Mouse (Mus musculus) embryonic facial prominence, embryonic 11.5 days (tissue): ENCODE results near the gene Sfi1. TPM values are rescaled to one million over a fixed set of nuclear protein-coding genes. Genes with fewer than 3 reads are reported as not detected.
A peak's percentile ranks its signal among the peaks of the same experiment; 100 is the strongest.
"Not testable (repeated sequence)": the region's sequence is repeated elsewhere in the genome, so short reads cannot be mapped to it uniquely, and the experiment has no call there.

ENCODE experiments used
- ATAC-seq: fragments of 200-750 bp; cut with Nextera tagmentation; replicated peaks from 2 replicates; pipeline ENCODE4 v1.8.0; 2017; ENCODE audit warnings: low read depth; ENCODE audit not compliant: insufficient number of reproducible peaks, low FRiP score, low TSS enrichment
- DNase-seq: peaks from one replicate; pipeline ENCODE4 v3.0.0-alpha.2; 2015; ENCODE audit warnings: low spot score
- H3K27ac ChIP-seq: fragments of 300-500 bp; sonication (generic); replicated peaks from 2 replicates; pipeline ENCODE4 v1.5.1; 2014; ENCODE audit warnings: mild to moderate bottlenecking, low read depth, low read length, control low read depth
- H3K27me3 ChIP-seq: fragments of 300-500 bp; sonication (generic); 2 replicates; pipeline ENCODE4 v1.6.1; 2014; ENCODE audit warnings: mild to moderate bottlenecking, low read length, moderate library complexity, mixed read lengths; ENCODE audit not compliant: control insufficient read depth, insufficient read depth
- H3K36me3 ChIP-seq: fragments of 300-500 bp; sonication (generic); replicated peaks from 2 replicates; pipeline ENCODE4 v1.6.1; 2014; ENCODE audit warnings: low read depth, mild to moderate bottlenecking, low read length, moderate library complexity, mixed read lengths; ENCODE audit not compliant: control insufficient read depth, insufficient read depth
- H3K4me1 ChIP-seq: fragments of 300-500 bp; sonication (generic); 2 replicates; pipeline ENCODE4 v1.6.1; 2014; ENCODE audit warnings: low read length, mixed read lengths; ENCODE audit not compliant: control insufficient read depth, insufficient read depth
- H3K4me2 ChIP-seq: fragments of 300-500 bp; sonication (generic); 2 replicates; pipeline ENCODE4 v1.6.1; 2014; ENCODE audit warnings: low read depth, mild to moderate bottlenecking, control low read depth, low read length, moderate library complexity
- H3K4me3 ChIP-seq: fragments of 300-500 bp; sonication (generic); 2 replicates; pipeline ENCODE4 v1.5.1; 2014; ENCODE audit warnings: low read depth, low read length, control low read depth
- H3K9ac ChIP-seq: fragments of 300-500 bp; sonication (generic); replicated peaks from 2 replicates; pipeline ENCODE4 v1.6.1; 2014; ENCODE audit warnings: mild to moderate bottlenecking, control low read depth, low read length
- H3K9me3 ChIP-seq: fragments of 300-500 bp; sonication (generic); replicated peaks from 2 replicates; pipeline ENCODE4 v1.6.1; 2016; ENCODE audit warnings: mild to moderate bottlenecking, low read length, inconsistent platforms, mixed read lengths; ENCODE audit not compliant: control insufficient read depth
- WGBS: fragments of 180-500 bp; shearing (Covaris S2); extraction: QIAGEN DNeasy Blood & Tissue Kit; methylation state at CpG from one replicate; pipeline ENCODE4 v1.1.7; 2014; 5-methylcytosine and 5-hydroxymethylcytosine counted together
- polyA plus RNA-seq: library from polyadenylated mRNA; unstranded; fragments of >200 nt; fragmentation: Nextera tagmentation; extraction: Ambion mirVana; gene quantifications from 2 replicates; pipeline ENCODE4 v1.2.1, GENCODE M21; 2014

Gene Sfi1
- polyA plus RNA-seq, 1 experiment from 2014 or later, result 6.5 TPM

DNA sequence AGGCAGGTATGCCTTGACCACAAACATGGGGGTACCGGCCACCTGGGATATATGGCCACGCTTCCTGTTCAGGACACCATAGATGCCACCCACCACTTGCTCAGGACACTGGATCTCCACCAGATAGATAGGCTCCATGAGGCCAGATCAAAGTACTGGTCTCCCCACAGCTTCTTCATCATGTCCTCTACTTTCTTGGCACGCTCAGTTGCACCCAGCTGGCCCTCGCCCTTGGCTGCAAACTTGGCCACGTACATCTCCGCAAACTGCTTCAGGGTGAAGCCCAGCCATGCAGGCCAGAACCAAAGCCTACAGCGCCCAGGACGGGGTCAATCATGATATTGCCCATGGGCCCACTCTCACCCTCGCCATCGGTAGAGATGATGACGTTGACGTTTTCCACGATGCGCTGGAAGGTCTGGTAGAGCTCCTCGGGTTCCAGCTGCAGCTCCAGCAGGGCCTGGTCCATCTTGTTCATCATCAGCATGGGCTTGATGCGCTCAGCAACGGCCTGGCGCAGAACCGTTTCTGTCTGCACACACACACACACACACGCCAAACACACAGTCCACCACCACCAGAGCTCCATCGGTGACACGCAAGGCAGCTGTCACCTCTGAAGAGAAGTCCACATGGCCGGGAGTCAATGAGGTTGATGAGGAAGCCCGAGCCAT, 43.1 kb downstream of the Sfi1 start:
- H3K27ac ChIP-seq, H3K4me3 ChIP-seq, DNase-seq, H3K9ac ChIP-seq, H3K9me3 ChIP-seq, H3K36me3 ChIP-seq, H3K27me3 ChIP-seq, H3K4me1 ChIP-seq, H3K4me2 ChIP-seq: not testable (repeated sequence)
- 94% methylated on average over 21 of the region's 24 CpGs for WGBS
- peak; percentile 5; the same call in 1 of the 2 replicates for ATAC-seq

DNA sequence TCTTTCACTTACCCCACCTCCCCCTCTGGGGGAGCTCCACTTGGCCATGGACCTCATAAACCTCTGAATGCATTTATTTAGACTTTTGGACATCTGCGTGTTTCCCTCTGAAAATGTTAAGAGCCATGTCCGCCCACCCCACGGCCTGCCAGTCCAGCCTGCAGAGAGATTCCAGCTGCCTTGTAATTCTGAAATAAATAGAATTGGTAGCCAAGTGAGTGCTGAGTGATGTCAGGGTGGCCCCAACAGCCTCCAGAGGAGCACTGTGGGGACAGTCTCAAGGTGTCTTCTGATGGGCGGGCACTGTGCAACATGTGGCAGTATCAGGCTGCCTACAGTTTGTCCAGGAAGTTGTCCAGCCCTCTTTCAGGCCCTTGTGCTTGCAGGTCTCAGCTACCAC, 43.8 kb downstream of the Sfi1 start:
- not testable (repeated sequence) for H3K9me3 ChIP-seq, H3K36me3 ChIP-seq, H3K4me2 ChIP-seq, DNase-seq, H3K4me1 ChIP-seq, H3K27me3 ChIP-seq, ATAC-seq, H3K9ac ChIP-seq, H3K4me3 ChIP-seq, H3K27ac ChIP-seq
- WGBS, result 99% methylated on average over 4 of the region's 4 CpGs

DNA sequence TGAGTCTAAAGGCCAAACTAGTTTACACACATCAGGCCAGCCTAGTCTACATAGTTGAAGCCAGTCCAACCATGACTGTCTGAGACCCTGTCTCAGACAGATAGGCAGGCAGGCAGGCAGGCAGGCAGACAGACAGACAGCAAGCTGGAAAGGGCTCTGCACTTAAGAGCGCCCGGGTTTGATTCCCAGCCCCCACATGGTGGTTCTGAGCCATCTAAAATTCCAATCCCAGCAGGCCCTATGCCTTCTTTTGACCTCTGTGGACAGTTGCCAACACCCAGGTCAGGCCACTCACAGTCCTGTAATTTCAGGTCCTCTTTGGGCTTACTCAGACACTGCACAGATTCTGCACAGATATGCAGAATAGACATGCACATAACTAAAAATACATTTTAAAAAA, 46.5 kb downstream of the Sfi1 start:
- not testable (repeated sequence) for H3K4me3 ChIP-seq, DNase-seq, H3K36me3 ChIP-seq, ATAC-seq, H3K27me3 ChIP-seq, H3K4me1 ChIP-seq, H3K4me2 ChIP-seq, H3K9ac ChIP-seq, H3K27ac ChIP-seq, H3K9me3 ChIP-seq
- 82% methylated on average over 2 of the region's 2 CpGs for WGBS

DNA sequence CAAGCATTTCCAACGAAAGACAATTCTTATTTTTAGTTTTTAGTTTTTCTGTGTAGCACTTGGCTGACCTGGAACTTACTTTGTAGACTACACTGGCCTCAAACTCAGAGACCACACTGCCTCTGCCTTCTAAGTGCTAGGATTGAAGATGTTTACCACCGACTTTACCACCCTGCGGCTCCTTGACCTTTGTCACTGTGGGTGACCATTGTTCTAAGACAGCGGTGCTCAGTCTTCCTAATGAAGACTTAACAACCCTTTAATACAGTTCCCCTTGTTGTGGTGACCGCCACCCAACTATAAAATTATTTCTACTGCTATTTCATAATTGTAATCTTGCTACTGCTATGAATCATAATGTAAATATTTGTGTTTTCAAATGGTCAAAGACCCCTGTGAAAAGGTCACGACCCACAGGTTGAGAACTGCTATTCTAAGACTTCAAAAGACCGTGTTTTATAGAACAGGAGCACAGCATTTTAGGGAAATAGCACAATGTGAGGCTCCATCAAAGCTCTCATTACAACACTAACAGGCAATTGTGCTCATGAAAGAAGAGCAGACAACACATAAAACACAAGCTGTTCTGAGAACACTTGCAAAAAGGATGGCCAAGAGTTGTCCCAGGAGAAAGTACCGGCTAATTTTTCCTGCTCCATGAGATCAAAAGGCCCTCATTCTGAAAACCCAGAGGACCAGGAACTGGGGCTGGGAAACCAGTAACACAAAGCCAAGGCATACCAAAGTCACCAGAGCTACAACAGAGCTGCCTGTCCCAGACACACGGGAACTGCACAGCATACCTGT, 47.7 kb downstream of the Sfi1 start:
- WGBS, result 73% methylated on average over 7 of the region's 9 CpGs
- ATAC-seq, H3K9me3 ChIP-seq, H3K4me1 ChIP-seq, DNase-seq, H3K36me3 ChIP-seq, H3K27ac ChIP-seq, H3K27me3 ChIP-seq, H3K9ac ChIP-seq, H3K4me3 ChIP-seq, H3K4me2 ChIP-seq: not testable (repeated sequence)

DNA sequence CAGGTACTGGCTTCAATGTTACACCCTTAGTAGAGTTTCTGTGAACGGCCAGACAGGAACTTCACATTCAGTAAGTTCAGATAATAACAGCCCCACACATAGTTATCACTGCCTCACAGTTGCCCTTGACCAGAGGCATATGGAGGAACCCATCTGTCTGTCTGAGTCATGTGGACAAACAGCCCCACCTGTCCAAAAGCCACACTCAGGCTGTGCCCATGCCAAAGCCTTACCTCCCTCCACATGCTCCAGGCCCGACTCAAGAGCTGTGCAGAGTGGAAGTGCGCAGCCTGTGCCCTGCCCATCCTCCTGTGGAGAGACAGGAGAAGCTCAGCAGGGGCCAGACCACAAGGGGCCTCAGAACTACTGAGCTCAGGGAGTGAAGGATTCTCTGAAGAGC, 49.3 kb downstream of the Sfi1 start:
- DNase-seq, H3K4me1 ChIP-seq, H3K27ac ChIP-seq, H3K36me3 ChIP-seq, H3K9me3 ChIP-seq, H3K27me3 ChIP-seq, H3K4me2 ChIP-seq, H3K4me3 ChIP-seq, ATAC-seq, H3K9ac ChIP-seq: not testable (repeated sequence)
- 86% methylated on average over 3 of the region's 3 CpGs for WGBS

DNA sequence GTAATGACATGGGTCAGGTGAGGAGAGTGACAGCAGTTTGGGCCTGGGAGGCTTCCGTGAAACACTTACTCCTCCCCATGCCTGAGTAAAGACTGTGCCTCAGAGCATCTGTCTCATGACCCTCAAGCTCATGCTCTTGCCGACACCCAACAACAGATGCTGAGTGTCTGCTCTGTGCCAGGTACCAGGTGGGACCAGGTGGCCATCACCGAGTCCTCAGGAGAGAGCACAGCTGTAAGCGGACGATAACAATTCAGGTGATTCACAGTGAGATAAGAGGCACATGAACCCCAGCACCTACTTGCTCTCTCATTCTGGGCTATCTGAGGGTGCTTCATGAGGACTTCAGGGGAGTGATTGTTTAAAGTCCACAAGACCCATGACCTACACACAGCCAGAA, 50.9 kb downstream of the Sfi1 start:
- 89% methylated on average over 4 of the region's 5 CpGs for WGBS
- H3K4me3 ChIP-seq, H3K4me1 ChIP-seq, H3K9me3 ChIP-seq, H3K9ac ChIP-seq, DNase-seq, H3K4me2 ChIP-seq, H3K36me3 ChIP-seq, H3K27ac ChIP-seq, H3K27me3 ChIP-seq: not testable (repeated sequence)
- ATAC-seq, result peak; percentile 78

DNA sequence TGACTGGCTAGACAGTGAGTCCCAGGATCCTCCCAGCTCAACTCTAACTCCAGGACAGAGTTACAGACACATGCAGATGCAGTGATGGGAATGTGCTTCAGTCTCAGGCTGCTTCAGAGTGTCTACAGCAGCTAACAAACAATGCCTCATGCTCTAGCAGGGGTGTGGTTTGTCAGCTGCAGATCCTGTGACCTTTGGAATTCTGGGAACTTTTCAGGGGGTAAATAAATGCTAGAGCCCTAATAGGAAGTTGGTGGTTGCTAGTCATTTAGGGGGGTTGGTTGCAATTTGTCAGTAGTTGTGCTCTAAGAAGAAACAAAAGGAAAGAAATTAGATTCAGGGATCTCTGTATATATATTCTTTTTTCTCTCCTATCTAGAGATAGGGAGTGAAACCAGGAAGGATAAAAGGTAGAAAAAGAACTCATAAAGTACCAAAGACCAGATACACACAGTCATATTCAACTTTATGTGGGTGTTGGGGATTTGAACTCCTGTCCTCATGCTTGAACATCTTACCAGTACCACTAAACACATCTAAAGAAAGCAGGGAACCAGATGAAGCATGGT, 52.2 kb downstream of the Sfi1 start:
- H3K27me3 ChIP-seq, H3K4me3 ChIP-seq, H3K36me3 ChIP-seq, DNase-seq, H3K4me1 ChIP-seq, ATAC-seq, H3K9me3 ChIP-seq, H3K27ac ChIP-seq, H3K4me2 ChIP-seq, H3K9ac ChIP-seq: not testable (repeated sequence)

DNA sequence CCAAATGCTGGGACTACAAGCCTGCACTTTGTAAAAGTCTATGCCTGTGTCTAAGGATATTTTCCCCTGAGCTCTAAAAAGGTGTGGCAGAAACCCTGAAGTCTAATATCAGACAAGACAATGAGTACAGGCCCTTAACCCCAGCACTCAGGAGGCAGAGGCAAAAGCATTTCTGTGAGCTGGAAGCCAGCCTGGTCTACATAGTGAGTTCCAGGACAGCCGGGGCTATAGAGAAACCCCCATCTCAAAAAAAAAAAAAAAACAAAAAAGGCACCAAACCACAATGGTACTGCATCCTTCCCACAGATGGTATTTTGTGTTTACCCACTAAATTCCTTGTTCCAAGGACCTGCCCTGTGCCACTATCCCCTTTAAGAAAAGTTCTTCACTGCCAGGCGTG, 54.9 kb downstream of the Sfi1 start:
- H3K27me3 ChIP-seq, H3K9ac ChIP-seq, H3K4me2 ChIP-seq, H3K4me3 ChIP-seq, ATAC-seq, H3K27ac ChIP-seq, DNase-seq, H3K4me1 ChIP-seq, H3K36me3 ChIP-seq, H3K9me3 ChIP-seq: not testable (repeated sequence)
- 77% methylated on average over 2 of the region's 2 CpGs for WGBS
